Mouse (Mus musculus) adrenal gland (tissue): ENCODE data around the gene Prkce.

Source experiments
- intact Hi-C: fragments of 180-260 bp; cut with DNase I; formaldehyde crosslinking; loops from one replicate; pipeline ENCODE4 v1.15.1; 2025

The Prkce gene

GRCm38 (mm10) chr17:86214741-86215140, 47.2 kb downstream of the Prkce start:
- intact Hi-C loops, result loop anchor here (5.0 kb wide), 1 partner anchor 42 kb away; no protein-coding TSS in a partner anchor

DNA sequence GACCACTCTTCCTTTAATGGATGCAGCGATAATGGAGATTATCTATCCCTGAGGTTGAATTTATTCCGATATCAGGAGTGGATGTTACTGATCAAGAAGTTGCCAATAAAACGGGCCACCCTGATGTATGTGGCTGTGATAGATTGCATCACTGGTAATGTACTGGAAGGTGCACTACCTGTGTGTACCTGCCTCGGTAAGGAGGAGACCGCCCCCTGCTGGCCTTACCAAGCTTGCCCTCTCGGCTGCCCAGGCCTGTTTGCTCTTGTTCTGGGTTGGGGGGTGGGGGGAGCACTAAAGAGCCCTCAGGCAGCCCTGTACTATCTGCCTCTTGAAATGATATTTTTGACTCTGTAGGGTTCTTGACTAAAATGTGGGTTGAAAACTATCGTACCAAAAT, 48.2 kb downstream of the Prkce start:
- intact Hi-C loops, result loop anchor here (5.0 kb wide), 1 partner anchor 43 kb away; no protein-coding TSS in a partner anchor

DNA sequence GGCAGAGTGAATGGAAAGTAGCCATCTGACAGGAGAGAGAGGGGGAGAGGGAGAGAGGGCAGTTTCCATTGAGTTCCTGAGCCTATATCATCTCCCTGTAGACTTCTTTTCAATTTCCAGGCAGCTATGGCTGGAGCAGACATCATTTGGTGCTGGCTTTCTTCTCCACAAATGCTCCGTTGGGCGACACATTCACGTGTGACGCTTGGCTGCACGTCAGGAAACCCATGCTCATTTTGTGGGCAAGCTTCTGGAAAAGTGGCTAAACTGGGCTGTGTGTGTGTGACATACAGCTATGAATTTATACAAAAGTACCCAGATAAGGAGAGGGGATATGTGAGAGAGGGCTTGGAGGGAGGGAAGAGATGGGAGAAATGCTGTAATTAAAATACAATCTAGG, 49.9 kb downstream of the Prkce start:
- intact Hi-C loops, result loop anchor here (5.0 kb wide), 1 partner anchor 45 kb away; no protein-coding TSS in a partner anchor

- intact Hi-C loops, result loop anchor here (5.0 kb wide), 1 partner anchor 46 kb away; no protein-coding TSS in a partner anchor
Measured at GRCm38 (mm10) chr17:86218553-86218952, 51.0 kb downstream of the Prkce start.

DNA sequence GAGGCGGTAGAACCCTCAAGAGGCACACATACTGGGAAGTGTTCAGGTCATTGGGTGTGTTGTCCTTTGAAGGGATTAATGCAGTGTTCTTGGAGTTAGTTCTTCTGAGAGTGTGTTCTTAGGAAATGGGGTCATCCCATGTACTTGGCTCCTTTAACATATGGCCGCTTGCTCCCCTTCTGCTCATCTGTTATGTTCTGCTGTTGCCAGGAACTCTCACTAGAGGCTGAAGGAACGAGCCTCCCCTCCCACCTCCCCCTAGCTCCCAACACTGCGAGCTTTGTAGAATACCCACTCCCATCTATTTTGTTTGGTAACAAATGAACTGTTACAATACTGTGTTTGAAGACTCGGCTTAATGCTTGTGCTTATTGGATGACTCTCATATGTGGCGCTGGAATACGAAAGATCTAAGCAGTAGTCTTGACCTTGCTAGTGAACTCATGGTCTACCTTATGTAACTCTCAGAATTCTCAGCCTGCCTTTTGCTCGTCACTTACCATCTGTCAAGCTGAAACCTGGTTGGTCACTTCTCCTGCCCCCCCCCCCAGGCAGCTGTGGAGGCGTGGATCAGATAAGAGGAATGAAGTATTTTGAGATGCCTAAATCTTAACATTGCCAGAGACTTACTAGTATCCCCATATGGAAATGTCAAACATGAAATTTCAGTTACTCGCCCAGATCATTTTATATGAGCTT, 58.1 kb downstream of the Prkce start:
- intact Hi-C loops, result no loop called here

DNA sequence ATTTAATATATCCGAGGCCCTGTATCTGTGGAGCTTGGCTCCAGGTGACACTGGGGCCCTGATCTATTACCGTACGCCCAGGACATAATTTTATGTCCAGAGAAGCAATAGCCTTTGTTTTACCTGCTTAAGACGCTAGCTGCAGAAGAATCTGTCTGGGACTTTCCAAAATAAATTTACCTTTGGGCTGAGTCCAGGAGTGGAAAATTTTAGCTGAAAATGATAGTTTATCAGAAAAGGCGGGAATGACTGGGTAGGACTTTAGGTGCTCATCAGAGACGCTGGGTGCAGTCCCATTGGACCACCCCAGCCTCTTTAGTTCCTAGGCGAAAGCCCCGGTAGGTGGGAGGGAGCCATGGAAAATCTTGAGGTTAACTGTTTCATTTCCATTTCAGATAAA, 58.6 kb downstream of the Prkce start:
- intact Hi-C loops, result no loop called here

GRCm38 (mm10) chr17:86226635-86227034, 59.0 kb downstream of the Prkce start:
- intact Hi-C loops, result no loop called here

DNA sequence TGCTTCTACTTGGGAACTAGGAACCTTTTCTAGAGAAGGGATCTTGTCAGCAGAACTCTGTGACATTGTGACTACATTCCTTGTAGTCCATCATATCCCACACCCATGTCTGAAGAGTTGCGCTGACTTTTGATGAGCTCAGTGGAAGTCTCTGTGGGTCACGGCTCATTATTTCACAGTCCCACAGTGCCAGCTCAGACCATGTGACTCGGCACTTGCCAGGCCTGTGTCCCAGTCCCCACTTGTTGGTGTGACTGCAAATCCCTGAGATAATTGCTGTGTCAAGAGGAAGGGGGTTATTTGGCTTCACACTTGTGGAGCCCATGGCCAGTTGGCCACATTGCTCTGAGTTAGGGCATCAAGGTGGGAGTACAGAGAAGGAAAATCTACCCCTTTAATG, 59.8 kb downstream of the Prkce start:
- intact Hi-C loops, result no loop called here

- intact Hi-C loops, result no loop called here
Measured at GRCm38 (mm10) chr17:86228850-86229249, 61.3 kb downstream of the Prkce start.

GRCm38 (mm10) chr17:86230141-86230633, 62.6 kb downstream of the Prkce start:
- intact Hi-C loops, result no loop called here

- intact Hi-C loops, result no loop called here
Measured at GRCm38 (mm10) chr17:86231741-86232179, 64.2 kb downstream of the Prkce start.

GRCm38 (mm10) chr17:86232248-86232647, 64.7 kb downstream of the Prkce start:
- intact Hi-C loops, result no loop called here

- intact Hi-C loops, result no loop called here
Measured at GRCm38 (mm10) chr17:86234587-86235150, 67.1 kb downstream of the Prkce start.

GRCm38 (mm10) chr17:86236026-86236712, 68.6 kb downstream of the Prkce start:
- intact Hi-C loops, result no loop called here

DNA sequence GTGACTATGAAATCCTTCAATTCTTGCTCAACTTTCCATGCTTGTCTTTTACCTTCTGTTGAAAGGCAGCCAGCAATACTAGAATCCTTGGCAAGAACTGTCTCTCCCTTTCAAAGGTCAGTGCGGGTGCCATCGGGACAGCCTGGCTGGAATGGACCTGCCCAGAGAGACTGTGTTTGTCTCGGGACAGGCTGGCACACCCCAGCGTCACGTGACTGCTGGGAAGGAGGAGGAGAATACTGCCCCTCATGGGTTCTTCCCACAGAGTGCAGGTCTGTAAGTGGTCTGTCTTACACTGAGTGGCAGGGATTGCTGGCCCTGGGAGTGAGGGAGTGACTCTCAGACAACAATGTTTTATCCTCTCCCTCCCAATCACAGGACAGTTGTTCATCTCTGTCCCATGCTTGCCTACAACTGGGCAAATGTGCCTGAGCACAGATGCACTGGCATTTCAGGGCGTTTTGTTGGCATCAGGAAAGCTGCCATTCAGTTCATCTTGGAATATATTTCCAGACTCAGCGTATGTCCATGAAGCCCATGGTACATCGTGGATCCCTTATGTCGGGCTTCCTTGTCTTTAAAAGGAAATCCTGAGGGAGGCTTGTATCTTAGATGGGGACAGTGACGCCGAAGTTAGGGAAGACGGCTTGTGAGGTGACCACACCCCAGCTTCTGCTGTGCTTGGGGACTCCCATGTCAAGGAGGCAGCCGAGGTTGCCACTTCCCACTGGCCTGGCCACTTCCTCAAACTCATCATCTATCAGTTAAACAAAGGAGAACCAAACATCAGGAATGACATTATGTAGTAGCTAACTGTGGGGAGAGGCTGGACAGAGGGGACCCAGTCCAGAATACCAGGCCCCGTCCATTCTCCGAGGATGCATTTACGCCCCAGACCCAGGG, 69.5 kb downstream of the Prkce start:
- intact Hi-C loops, result no loop called here

DNA sequence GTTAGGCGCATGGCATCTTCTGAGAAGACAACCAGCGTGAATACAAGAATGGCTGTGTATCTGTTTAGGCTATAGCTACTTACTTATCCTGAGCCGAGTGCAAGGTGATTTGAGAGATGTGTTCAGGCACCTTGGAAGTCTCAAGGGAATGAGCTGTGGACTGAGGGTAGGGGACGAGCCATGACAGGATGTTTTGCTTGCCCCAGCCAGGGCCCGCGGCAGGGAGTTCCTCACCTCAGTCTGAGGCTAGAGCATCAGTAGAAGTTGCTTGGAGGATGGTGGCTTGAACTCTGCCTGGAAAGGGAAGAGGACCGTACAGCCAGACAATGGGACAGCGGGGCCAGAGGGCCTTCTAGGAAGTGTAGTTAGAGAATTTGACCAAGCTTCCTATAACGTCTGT, 74.7 kb downstream of the Prkce start:
- intact Hi-C loops, result no loop called here

- intact Hi-C loops, result no loop called here
Measured at GRCm38 (mm10) chr17:86243109-86243527, 75.5 kb downstream of the Prkce start.

DNA sequence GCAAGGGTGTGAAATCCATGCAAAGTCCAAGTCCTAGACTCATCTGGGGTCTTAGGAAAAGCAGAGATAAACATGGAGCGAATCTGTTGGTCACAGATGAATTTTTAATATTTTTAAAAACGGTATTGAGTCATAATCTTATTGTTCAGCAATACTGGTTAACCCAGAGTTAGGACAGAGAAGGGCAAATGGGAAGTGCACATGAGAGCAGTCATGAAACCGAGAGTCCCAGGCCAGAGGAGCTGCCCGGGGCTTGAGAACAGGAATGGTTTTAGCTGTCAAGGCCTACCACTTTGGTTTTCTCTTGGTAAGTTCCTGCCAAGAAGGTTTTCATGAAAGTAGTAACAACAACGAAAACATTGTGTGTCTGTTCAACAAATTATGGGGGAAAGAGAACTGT, 76.8 kb downstream of the Prkce start:
- intact Hi-C loops, result no loop called here

DNA sequence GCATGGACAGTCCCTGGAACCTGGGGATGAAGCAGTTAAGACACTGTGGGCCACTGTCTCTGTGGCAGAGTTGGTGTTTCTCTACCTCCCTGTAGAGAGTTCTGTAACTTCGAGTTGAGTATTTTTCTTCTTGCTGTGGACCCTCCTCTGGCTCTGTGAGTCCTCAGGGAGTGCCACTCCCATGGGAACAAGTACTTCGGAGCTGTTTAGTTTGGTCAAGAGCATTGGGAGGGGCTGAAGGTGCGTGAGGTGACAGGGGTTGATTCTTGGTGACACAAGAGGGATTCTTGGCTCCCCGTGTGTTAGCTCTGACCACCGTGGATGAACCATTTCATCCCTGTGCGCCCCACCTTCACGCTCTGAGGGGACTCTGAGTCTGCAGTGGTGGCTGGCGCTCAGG, 81.2 kb downstream of the Prkce start:
- intact Hi-C loops, result no loop called here

- intact Hi-C loops, result no loop called here
Measured at GRCm38 (mm10) chr17:86249499-86250405, 82.2 kb downstream of the Prkce start.
